Mouse (Mus musculus) liver, embryonic 14.5 days (tissue): ENCODE data around the gene Uqcrc2.
A peak's percentile ranks its signal among the peaks of the same experiment; 100 is the strongest.

Experiments used
- CTCF ChIP-seq: IDR thresholded peaks from 2 replicates; pipeline ENCODE4 v1.5.1; 2016; ENCODE audit warnings: antibody characterized with exemption, low read depth, control low read depth
- EP300 ChIP-seq: IDR thresholded peaks from 2 replicates; pipeline ENCODE4 v1.6.1; 2016; ENCODE audit warnings: antibody characterized with exemption, low read depth

DNA sequence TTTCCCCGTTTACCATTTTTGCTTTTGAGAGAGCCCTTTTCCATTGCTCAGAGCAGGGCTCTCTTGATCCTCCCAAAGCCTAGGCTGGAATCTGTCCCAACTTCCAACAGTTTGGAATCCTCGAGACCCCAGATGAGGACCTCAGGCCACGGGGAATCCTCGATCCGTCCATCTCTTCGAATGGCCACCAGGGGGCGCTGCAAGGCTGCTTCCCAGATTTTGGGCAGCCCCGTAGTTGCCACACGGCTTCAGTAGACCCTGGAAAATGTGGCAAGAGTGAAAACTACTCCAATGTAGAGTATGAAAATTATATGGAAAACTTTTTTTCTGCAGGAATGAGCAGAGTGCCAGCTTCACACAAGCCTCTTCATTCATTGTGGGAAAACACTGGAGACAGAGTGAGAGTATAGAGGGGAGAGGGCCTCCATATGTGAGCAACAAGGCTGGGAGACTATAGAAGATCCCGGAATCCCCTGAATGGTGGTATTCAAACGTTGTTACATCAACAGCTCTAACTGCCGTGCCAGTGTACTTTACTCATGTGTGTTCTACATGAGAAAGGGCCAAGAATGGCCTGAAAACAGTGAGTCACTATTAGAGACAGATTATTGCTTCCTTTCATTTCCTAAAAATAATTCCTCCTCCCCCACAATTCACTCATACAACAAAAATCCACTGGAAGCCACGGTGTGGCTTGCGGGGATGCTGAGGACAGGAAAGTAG, 35.3 kb downstream of the Uqcrc2 start, which contains the start of gene Pdzd9:
- TF ChIP-seq CTCF (peak; percentile 95), EP300 (no peak)
